ENCODE assay signal across 9 mouse cellular contexts in genomic region chr4:151165539-151165938, GRCm38 (mm10).
DNase-seq lines count a peak whose midpoint lies in the region; ATAC-seq and TF ChIP-seq lines count a peak whose summit lies in the region.
"Had no signal": no experiment of that assay in that cellular context is flagged by ENCODE, and none has a peak within 500 bp of the region (broad histone marks: within the 10 kb centered on the region; RNA-seq: fewer than 3 reads in every experiment).

No protein-coding gene starts in this region.

- H3K36me3 ChIP-seq in liver, adult 2 months (ENCODE audit: control insufficient read depth, insufficient read depth, low read length): no peaks in the 10 kb centered on the region
- H3K36me3 ChIP-seq in liver, embryonic 11.5 days (ENCODE audit: control insufficient read depth, insufficient read depth, low read length): no peaks in the 10 kb centered on the region
- H3K36me3 ChIP-seq in midbrain, embryonic 16.5 days (ENCODE audit: control insufficient read depth, insufficient read depth, low read length): no peaks in the 10 kb centered on the region
- H3K36me3 ChIP-seq: heart, embryonic 13.5 days had no signal

- H3K9me3 ChIP-seq in liver, embryonic 11.5 days (ENCODE audit: control insufficient read depth, low read length): no peaks in the 10 kb centered on the region
- no peaks in the 10 kb centered on the region for H3K9me3 ChIP-seq in midbrain, embryonic 16.5 days (replicated peaks; ENCODE audit: control insufficient read depth, low read length, poor library complexity, severe bottlenecking)
- H3K9me3 ChIP-seq: heart, embryonic 13.5 days had no signal

- H3K4me3 ChIP-seq in liver, adult 2 months (ENCODE audit: insufficient read depth, low read depth, low read length): no peak overlapping the region
- H3K4me3 ChIP-seq in liver, embryonic 11.5 days (ENCODE audit: low read depth, low read length): no peak overlapping the region
- no peak overlapping the region for H3K4me3 ChIP-seq in midbrain, embryonic 16.5 days (ENCODE audit: low read depth, low read length)
- H3K4me3 ChIP-seq: heart, embryonic 13.5 days had no signal

- no peak for ATAC-seq in liver, embryonic 11.5 days (replicated peaks; ENCODE audit: low FRiP score)
- peak; percentile 76 for ATAC-seq in midbrain, embryonic 16.5 days

- 15% methylated on average over 10 of the region's 10 CpGs for WGBS in liver, adult 2 months
- WGBS in liver, embryonic 11.5 days: 28% methylated on average over 10 of the region's 10 CpGs
- WGBS in midbrain, embryonic 16.5 days: 5% methylated on average over 10 of the region's 10 CpGs

- intact Hi-C loops in heart, postnatal 14 days (cut with DNase I): loop anchor here (10.0 kb wide), 1 partner anchor 689 kb away; no protein-coding TSS in a partner anchor

- TF ChIP-seq POLR2A in liver, adult 2 months (IDR thresholded peaks at IDR 0.05; ENCODE audit: extremely low read depth, insufficient read depth, low read length): no peak

- H3K27me3 ChIP-seq in liver, adult 2 months (ENCODE audit: control insufficient read depth, insufficient read depth, low read length): no peaks in the 10 kb centered on the region
- H3K27me3 ChIP-seq in liver, embryonic 11.5 days (replicated peaks; ENCODE audit: control insufficient read depth, insufficient read depth, low read length): no peaks in the 10 kb centered on the region; the same call in 1 of the 2 replicates
- H3K27me3 ChIP-seq in midbrain, embryonic 16.5 days (ENCODE audit: control insufficient read depth, insufficient read depth, low read depth, low read length): peaks cover 15% of the 10 kb centered on the region

- no peak overlapping the region for H3K9ac ChIP-seq in liver, adult 2 months (ENCODE audit: low read depth, low read length)
- H3K9ac ChIP-seq in liver, embryonic 11.5 days (ENCODE audit: low read depth, low read length): no peak overlapping the region
- H3K9ac ChIP-seq in midbrain, embryonic 16.5 days (ENCODE audit: low read depth, low read length): 0 out of 2 replicates have a peak overlapping the region, but pooled peaks have one; percentile 2
- H3K9ac ChIP-seq: heart, embryonic 13.5 days had no signal

- H3K4me2 ChIP-seq in liver, embryonic 11.5 days: no peak overlapping the region
- H3K4me2 ChIP-seq in midbrain, embryonic 16.5 days (ENCODE audit: low read length): no peak overlapping the region
- H3K4me2 ChIP-seq: heart, embryonic 13.5 days had no signal

- TF ChIP-seq CTCF in liver, adult 2 months (IDR thresholded peaks at IDR 0.05; ENCODE audit: low read depth, low read length): no peak

- no peaks in the 10 kb centered on the region for H3K4me1 ChIP-seq in liver, adult 2 months (ENCODE audit: control insufficient read depth, insufficient read depth, low read length)
- H3K4me1 ChIP-seq in liver, embryonic 11.5 days (replicated peaks; ENCODE audit: control insufficient read depth, insufficient read depth, low read length): no peaks in the 10 kb centered on the region
- H3K4me1 ChIP-seq in midbrain, embryonic 16.5 days (ENCODE audit: control insufficient read depth, insufficient read depth, low read length): peaks cover 24% of the 10 kb centered on the region

- no peaks in the 10 kb centered on the region for H3K79me2 ChIP-seq in liver, adult 2 months (ENCODE audit: control insufficient read depth, insufficient read depth, low read length)

- no peak overlapping the region for H3K27ac ChIP-seq in liver, adult 2 months (replicated peaks; ENCODE audit: insufficient read depth, low read depth, low read length)
- no peak overlapping the region for H3K27ac ChIP-seq in liver, embryonic 11.5 days (ENCODE audit: low read depth, low read length)
- H3K27ac ChIP-seq in midbrain, embryonic 16.5 days (ENCODE audit: low read length): peak overlapping the region; percentile 47; the same call in 1 of the 2 replicates
- H3K27ac ChIP-seq: heart, embryonic 13.5 days had no signal

- DNase-seq in liver, adult 2 months (ENCODE audit: extremely low read depth, low read depth, low spot score): peak; percentile 29
- no peak for DNase-seq in liver, embryonic 11.5 days (ENCODE audit: low spot score)
- DNase-seq in cerebellum, postnatal 4 days (ENCODE audit: low spot score in 2 of 2): peak; percentile 95 to 99
- peak; percentile 89 to 93 for DNase-seq in heart, postnatal 14 days
- DNase-seq in layer of hippocampus, postnatal 36 days: peak; percentile 89
- peak; percentile 83 for DNase-seq in urinary bladder, postnatal 14 days (ENCODE audit: low spot score)
- no peak for DNase-seq in thymus, postnatal 10 days (ENCODE audit: low spot score in 2 of 2)

Comparison
In these comparisons a context has a peak if more than half of its experiments do, and no peak if none do; other contexts are left out.
1. DNase-seq: peak in liver, adult 2 months (single experiment), cerebellum, postnatal 4 days (2 of 2), heart, postnatal 14 days (2 of 2), layer of hippocampus, postnatal 36 days (2 of 2) and urinary bladder, postnatal 14 days (single experiment); none in liver, embryonic 11.5 days (single experiment) and thymus, postnatal 10 days (0 of 2).